25 mouse cellular contexts compared by ENCODE assay signal in the genomic region with DNA sequence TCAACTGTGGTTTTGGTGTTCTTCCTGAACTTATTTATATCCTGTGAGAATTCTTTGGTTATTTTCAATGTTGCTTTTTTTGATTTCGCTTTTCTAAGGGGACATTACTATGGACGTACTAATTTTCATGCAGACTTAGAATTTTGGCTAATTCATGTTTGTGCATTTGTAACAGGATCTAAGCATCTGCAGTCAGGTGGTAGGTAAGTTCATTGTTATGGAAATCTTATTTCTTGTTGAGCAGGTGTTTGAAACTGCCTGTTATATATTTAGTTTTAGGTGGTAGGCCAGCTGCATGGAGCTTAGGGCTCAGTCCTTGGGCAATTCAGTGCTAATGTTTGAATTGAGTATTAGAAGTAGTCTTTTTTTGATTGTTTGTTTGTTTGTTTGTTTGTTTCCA. TPM values are rescaled to one million over a fixed set of nuclear protein-coding genes. Genes with fewer than 3 reads are reported as not detected.
"Had no signal": no experiment of that assay in that cellular context is flagged by ENCODE, and none has a peak within 500 bp of the region (broad histone marks: within the 10 kb centered on the region; RNA-seq: fewer than 3 reads in every experiment).

No protein-coding gene starts in this region.

- H3K9ac ChIP-seq: heart, embryonic 12.5 days; hindbrain, embryonic 13.5 days; hindbrain, embryonic 15.5 days; kidney, embryonic 15.5 days; limb, embryonic 12.5 days had no signal

- H3K27me3 ChIP-seq: heart, embryonic 12.5 days; hindbrain, embryonic 13.5 days; hindbrain, embryonic 15.5 days; kidney, embryonic 15.5 days; limb, embryonic 12.5 days had no signal

- H3K4me3 ChIP-seq: gastrocnemius, adult 2 months; heart, embryonic 10.5 days; heart, embryonic 12.5 days; hindbrain, embryonic 13.5 days; hindbrain, embryonic 15.5 days; kidney, embryonic 15.5 days; layer of hippocampus, adult 2 months; left cerebral cortex, adult 2 months; limb, embryonic 10.5 days; limb, embryonic 12.5 days had no signal

- DNase-seq: gastrocnemius, adult 2 months; gastrocnemius, postnatal 14 days; gastrocnemius, postnatal 36 days; heart, adult 11 months; heart, postnatal 10 days; heart, postnatal 36 days; kidney, adult 11 months; kidney, adult 2 months; kidney, adult 9 months; kidney, postnatal 25 days; kidney, postnatal 4 days; liver had no signal

- H3K4me1 ChIP-seq: heart, embryonic 10.5 days; heart, embryonic 12.5 days; hindbrain, embryonic 13.5 days; hindbrain, embryonic 15.5 days; kidney, embryonic 15.5 days; limb, embryonic 10.5 days; limb, embryonic 12.5 days had no signal

- H3K36me3 ChIP-seq: heart, embryonic 10.5 days; heart, embryonic 12.5 days; hindbrain, embryonic 13.5 days; hindbrain, embryonic 15.5 days; kidney, embryonic 15.5 days; limb, embryonic 10.5 days; limb, embryonic 12.5 days had no signal

- H3K27ac ChIP-seq: heart, embryonic 10.5 days; hindbrain, embryonic 13.5 days; hindbrain, embryonic 15.5 days; hindbrain, postnatal 0 days; kidney, embryonic 15.5 days; kidney, postnatal 0 days; layer of hippocampus, adult 2 months; left cerebral cortex, adult 2 months; limb, embryonic 10.5 days; limb, embryonic 12.5 days had no signal

RNA-seq across cellular contexts. Expression of gene Clec2d, which starts 13.0 kb away (rescaled TPM):
- polyA plus RNA-seq: heart, embryonic 10.5 days; hindbrain, embryonic 11.5 days; hindbrain, embryonic 13.5 days; hindbrain, postnatal 0 days; limb, embryonic 10.5 days; liver, embryonic 11.5 days had no signal
